Mouse (Mus musculus): ENCODE measurements at regions not wholly inside any gene's neighbourhood (a gene's known extent, or its start where the extent isn't known, plus 50 kb on each side); places are given as distances from the start of the nearest gene placed in this dataset.

DNA sequence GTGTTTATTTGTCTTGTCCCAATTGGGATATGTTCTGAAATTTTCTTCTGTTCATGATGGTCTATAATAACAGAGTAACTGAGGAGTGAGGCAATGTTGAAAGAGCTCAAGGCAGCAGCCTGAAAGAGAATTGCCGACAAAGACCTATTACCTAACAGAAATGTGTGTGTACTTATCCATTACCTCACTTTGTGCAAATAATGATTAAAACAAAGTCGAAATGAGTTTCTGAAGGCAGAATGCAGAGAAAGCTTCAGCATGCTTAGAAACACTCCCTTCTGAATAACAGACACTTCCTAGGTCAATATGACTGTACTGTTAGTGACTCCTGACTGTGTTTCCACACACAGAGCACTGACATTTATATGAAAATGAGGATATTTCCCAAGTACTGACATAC is 63.0 kb downstream of the Kbtbd8 start:
- DNase-seq = no peak
- intact Hi-C loops (cut with DNase I) = no loop called here

DNA sequence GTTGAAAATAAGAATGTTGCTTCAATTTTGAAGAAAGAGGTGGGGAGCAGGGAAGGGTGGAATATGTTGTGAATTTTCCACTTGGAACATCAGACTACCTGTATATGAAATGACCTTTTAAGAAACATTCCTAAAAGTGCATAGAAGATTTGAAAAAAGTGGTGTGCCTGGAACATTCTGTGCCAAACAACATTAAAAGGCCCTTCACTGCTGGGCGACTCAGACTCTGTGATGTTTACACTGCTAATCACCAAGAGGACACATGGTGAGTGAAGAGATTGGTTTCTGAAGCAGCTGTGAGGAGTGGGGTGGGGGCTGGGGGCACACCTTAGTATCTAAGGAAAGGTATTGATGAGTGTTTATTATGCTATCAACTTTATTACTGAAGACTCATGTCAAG is 65.2 kb downstream of the Kbtbd8 start:
- intact Hi-C loops (cut with DNase I) = no loop called here

DNA sequence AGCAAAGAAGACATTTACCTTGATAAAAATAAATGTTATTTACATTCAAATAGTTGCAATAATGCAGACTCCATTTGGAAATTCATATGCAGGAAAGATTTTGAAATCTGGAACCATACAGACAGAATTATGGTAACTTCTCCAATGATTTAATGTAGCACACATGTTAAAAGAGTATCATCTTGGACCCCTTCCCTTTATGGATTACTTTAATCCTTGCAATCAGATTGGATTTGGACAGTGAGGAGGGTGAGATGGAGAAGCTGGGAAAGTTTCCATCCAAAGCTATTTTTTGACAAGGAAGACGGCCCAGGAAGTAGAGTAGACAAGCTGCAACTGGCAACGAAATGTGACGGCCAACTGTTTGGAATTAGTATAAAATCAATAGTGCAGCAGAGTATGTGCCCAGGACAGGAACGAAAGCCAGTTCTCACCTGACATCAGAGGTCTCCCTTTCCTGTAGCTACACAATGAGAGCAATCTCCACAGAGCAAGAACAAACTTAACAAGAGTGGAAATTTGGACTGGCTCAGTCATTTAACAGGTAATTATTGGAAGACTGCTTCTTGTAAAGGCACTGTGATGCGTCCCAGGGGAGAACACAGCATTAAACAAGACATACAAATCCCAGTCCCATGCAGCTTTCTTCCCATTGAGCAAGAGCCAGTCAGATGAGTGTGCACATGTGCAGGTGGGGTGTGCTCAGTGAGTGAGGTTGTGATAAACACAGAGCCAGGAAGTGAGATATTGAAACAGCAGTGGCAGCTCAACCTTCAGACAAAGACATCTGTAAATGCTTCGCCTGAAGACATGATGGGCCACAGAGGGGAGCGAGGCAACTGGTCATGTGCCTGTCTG is 68.3 kb downstream of the Kbtbd8 start:
- DNase-seq = no peak
- intact Hi-C loops (cut with DNase I) = no loop called here

More for the DNA sequence above, 65.2 kb downstream of the Kbtbd8 start:
- DNase-seq = no peak

DNA sequence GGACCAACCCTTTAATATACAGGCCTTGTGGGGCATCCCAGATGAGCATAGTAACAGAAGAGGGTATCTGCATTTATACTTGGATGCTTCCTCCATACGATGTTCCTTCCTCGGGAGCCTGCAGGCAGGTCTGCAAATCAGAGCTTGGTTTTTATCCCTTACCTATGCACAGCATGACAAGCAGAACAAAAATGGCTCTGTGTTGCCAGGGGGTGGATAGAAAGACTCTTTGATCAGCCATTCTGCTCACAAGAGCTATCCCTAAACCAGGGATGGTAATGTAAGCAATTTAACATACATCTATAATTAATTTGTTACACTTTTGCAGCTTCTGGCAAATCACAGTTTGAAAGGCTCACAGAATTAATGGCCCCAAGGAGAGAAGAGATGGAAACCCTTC is 79.6 kb downstream of the Kbtbd8 start:
- intact Hi-C loops (cut with DNase I) = no loop called here
- no peak for DNase-seq

DNA sequence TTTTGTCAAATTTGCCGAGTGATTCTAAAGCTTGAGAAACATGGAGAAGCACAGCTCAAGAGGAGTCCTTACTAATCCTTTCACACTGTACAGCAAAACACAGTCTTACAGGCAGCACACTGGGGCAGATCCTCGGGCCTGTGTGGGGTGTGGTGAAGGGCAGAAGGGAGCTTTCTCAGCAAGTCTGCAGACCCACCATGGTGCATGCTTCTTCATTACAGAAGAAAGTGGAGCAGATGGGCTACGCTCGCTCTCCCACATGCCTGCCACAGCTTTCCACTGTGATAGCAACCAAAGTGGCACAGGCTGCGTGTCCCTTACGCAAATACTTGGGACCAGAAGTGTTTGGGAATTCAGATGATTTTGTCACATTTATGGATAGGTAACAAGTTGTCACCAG is 81.6 kb downstream of the Kbtbd8 start:
- intact Hi-C loops (cut with DNase I) = no loop called here

DNA sequence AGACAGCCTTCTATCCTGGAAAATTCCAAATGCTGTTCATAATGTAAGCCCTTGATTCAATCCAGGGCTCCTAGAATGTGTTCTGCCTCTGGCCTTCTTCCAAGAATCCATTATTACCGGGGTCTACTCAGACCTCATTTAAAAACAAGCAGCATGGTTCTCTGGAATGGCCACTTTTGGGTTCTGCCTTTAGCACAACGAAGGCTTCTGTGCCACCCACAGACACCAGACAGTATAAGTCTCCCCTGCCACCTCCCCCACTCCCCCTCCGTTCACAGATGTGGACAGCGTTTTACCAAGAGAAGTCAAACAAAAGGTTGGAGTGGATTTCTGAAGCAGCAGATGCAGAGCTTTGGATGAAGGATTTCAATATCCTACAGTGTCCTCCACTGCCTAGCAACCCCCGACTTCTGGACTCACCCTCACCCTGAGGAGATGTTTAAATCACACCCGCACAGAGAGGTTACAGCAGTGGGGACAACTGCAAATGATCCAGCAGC is 85.3 kb downstream of the Kbtbd8 start:
- DNase-seq = no peak
- intact Hi-C loops (cut with DNase I) = no loop called here

More for the DNA sequence above, 81.6 kb downstream of the Kbtbd8 start:
- no peak for DNase-seq

DNA sequence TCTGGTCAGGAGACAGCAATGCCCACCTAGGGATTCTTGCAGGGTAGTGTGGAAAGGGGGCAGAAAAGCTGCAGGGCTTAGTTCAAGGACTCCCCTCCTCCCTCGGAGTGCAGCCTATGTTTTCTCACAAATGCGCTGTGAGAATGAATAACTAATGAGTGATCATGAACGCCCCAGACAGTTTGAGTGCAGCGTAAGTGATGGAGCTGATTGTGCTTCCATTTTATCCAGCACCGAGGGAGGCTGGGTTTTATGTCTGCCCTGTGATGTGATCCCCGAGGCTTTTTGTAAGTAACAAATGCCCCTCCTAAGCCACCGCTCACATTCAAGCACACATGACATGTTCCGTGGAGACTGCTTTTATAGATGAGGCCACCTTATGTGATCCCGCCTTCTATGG is 85.9 kb downstream of the Kbtbd8 start:
- intact Hi-C loops (cut with DNase I) = no loop called here

DNA sequence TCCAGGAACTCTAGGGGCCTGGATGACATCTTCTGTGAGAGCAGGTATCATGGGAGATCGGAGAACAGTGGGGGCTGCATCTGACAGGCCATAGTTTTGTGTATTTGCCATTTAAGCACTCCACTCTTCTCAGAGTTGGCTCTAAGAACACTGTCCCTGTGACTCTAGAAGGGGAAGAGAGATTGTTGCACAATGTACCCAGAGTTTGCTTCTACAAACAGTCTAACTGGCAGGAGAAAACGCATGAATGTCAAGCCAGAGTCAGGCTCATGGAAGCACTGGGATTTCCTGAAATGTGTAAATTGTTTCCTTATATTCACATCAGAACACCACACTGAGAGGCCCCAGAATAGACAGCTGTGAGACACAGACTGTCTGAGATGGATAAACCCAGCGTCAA is 87.2 kb downstream of the Kbtbd8 start:
- intact Hi-C loops (cut with DNase I) = no loop called here
- DNase-seq = no peak

More for the DNA sequence above, 85.9 kb downstream of the Kbtbd8 start:
- no peak for DNase-seq

DNA sequence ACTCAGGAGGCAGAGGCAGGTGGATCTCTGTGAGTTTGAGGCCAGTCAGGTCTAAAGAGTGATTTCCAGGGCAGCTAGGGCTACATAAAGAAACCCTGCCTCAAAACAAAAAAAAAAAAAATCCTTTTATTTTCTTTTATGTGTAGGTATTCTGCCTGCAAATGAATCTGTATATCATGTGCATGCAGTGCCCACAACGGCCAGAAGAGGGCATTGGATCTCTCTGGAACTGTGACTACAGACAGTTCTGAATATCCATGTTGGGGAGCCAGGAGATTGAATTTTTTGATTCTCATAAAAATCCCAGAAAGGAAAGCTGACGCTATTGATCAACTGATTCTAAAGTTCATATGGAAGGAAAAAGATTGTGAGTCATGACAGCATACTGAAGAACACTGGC is 90.0 kb downstream of the Kbtbd8 start:
- intact Hi-C loops (cut with DNase I) = no loop called here
- DNase-seq = peak; percentile 3 to 28

DNA sequence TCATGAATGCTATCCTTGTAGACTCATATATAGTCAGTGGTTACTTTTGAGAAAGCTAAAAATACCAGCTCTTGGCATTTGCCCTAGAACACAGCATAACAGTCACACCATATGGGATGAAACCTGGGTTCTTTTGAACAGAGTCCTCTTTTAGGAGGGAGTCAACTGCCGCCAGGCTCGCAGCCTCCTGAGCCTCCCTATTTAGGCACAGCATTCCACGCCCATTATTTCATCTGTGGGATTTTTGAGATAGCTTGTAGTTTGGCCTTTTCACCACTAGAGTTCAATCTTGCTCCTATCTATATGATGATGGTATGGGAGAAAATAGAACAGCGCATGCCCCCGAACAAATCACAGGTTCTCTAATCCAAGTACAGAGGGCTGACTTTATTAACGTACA is 100.4 kb downstream of the Kbtbd8 start:
- DNase-seq = no peak
- intact Hi-C loops (cut with DNase I) = no loop called here

DNA sequence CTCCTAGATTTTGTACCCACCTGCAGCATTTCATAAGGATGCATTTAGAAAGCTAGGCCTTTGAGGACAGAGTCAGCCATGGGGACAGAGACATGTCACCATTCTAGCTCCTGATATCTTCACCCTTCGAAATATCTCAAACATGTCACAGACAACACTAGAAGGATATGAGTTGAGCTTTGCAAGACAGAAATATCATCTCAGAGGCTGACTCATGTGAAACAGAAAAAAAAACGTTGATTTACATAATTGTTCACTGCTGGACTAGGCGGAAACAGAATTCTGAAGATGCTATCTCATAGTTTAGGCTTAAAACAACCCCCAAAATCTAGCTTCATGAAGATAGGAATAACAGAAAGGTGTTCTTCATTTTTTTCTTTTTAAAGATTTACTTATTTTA is 101.8 kb downstream of the Kbtbd8 start:
- intact Hi-C loops (cut with DNase I) = no loop called here
- no peak for DNase-seq

DNA sequence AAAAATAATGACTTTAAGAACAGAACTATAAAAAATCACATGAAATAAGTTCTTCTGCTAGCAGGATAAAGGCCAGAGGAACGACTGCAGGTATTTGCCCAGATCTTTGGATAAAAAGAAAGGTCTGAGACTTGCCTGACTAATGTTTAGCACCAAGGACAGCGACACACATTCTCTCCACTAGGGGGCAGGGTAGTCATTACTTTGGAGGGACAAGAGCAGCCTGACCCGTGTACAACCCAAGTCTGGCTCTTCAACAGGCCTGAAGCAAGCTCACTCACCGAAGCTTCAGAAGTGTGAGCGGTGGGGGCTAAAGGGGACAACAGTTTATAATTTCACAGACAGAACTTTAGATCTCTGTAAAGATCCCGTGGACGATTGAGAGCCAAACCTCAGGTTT is 98.4 kb upstream of the Gm10234 start:
- peak; percentile 72 to 90 for DNase-seq
- intact Hi-C loops (cut with DNase I) = loop anchor here (5.0 kb wide), 3 partner anchors 126 to 1784 kb away; no protein-coding TSS in a partner anchor

DNA sequence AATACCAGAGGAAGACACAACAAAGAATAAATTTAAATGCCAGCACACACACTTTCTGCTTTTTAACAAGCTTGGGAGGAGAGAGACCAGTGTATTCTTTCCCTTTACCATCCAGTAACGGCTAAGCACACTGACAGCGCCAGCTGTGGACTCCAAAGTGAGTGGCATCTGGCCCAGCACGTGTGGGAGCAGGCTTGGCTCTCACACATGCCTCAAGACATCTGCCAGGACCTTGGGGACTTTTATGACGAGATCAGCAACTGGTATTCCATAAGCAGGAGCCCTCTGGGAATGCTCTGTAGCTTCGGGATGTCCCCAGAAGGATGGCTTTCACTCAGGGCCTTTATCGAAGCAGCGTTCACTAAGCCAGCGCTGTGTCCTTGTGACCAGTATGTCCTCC is 92.0 kb upstream of the Gm10234 start:
- no peak for DNase-seq

DNA sequence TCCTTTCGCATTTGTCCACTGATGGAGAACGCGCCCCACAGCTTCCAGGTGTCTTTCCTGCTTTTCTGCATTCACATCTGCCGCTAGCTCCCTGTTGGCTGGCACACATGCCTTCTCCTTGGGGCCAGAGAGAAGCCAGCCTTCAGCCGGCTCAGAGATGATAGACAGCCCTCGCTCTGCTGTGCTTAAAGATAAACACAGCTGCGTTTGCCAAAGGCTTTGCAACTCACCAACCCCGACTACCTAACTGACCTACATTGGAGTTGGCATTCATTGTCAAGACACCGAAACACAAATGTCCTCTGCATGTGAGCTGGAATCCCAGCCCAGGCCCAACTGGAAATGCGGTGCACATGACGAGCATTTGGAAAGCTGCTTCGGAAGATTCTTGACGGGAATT is 87.2 kb upstream of the Gm10234 start:
- peak in 1 of 2 experiments; percentile 1 for DNase-seq
- intact Hi-C loops (cut with DNase I) = no loop called here

More for the DNA sequence above, 92.0 kb upstream of the Gm10234 start:
- intact Hi-C loops (cut with DNase I) = no loop called here

DNA sequence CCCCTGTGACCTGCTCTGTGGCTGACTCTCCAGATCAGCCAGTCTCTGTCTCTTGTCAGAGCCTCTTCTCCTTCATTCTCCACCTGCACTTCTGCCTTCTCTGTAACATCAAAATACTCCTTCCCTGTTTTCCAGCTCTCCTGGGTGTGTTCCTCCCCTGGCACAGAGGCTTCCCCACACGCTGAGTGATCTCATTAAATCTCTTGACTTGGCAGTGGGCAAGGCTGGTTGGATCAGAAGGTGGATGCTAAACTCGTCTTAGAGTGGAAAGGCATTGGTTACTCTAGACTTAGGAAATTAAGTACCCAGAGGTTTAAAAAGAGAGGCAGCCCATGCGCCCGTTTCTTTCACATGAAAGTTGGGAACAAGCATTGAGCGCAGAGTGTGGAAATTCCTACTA is 78.3 kb upstream of the Gm10234 start:
- intact Hi-C loops (cut with DNase I) = no loop called here
- DNase-seq = no peak

DNA sequence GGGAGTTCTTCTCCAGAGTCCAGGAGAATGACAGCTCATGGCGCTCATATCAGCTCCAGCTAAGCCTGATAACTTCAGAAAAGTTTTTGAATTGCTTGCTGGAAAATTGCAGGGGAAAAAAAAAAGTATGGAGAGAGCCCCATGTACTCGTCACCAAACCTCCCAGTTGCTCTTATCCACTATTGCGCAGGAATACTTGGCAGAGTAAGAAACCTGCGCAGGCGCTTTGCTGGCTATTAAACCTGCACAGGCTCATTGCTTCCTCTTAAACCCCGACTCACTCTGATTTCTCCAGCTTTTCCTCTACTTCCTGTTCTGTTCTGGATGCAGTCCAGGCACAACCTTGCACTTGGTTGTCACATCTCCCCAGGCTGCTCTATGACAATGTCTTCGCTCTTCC is 77.0 kb upstream of the Gm10234 start:
- intact Hi-C loops (cut with DNase I) = no loop called here
- DNase-seq = peak; percentile 5 to 6

DNA sequence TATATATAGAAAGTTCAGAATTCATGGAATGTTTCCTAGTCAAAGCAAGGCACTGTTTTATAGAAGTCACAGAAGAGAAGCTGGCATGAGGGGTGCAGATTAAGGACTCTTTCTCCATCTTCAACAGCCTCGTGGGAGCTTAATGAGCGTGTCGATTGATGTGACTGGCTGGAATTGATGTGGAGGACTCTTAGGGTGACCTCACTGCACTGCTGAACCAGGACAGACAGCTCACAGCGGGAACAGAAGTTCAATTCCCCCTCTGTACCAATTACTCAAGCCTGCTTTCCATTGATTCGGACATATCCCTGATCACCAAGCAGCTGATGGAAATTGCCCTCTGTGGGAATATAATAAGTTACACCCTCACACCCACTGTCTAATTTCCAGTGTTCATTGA is 65.6 kb upstream of the Gm10234 start:
- DNase-seq = no peak
- intact Hi-C loops (cut with DNase I) = no loop called here

DNA sequence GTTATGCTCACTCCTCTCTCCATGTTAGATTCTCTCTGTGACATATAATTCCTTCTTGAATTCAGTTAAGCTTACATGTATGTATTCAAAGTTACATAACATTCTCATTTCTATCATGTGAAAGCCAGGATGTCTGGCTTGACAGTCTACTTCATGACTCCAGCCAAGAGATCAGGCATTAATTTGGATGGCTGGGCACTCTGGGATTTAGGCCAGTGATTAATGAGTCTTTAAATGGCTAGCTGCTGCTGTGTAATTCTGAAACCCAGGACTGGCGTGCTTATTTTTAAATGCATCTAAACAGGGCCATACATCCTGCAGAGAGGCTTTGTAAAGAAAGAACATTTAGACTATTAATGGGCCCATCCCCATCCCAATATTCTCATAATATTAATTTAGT is 60.9 kb upstream of the Gm10234 start:
- intact Hi-C loops (cut with DNase I) = no loop called here
- DNase-seq = no peak

DNA sequence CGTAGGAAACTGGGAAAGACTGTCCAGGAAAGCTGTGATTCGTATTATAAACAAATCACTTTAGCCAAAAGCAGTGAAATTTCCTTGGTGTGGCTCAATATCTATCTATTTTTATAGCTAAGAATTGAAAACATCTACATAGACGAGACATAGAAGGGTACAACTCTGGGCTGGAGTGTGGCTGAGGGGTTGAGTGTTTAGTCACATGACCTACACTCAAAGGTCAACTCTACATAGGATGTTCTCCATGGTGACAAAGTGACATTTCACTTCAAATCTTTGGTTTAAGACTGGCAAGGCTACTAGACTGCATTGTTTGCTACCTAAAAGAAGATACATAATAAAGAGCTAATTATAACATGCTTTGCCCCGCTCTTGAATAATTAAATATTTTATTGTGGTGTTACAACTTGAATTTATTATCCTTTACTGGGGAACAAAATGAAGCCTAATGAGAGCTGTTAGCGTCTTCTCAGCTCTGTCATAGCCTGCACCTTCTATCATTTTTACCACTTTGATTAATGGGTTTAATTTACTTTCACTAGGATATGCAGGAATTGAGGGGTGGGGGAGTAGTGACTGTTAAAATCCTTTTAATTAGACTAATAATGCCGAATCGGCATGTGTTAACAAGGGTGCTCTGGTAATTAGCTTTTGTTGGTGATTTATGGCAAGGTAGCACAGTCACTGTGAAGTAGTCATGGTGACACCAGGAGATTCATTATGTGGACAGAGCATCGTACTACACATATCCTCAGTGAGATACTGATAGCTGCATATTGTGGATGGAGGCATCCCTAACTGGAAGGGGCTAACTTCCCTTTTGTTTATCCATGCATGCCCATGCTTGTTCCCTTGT is 57.7 kb upstream of the Gm10234 start:
- DNase-seq = no peak
- intact Hi-C loops (cut with DNase I) = no loop called here

DNA sequence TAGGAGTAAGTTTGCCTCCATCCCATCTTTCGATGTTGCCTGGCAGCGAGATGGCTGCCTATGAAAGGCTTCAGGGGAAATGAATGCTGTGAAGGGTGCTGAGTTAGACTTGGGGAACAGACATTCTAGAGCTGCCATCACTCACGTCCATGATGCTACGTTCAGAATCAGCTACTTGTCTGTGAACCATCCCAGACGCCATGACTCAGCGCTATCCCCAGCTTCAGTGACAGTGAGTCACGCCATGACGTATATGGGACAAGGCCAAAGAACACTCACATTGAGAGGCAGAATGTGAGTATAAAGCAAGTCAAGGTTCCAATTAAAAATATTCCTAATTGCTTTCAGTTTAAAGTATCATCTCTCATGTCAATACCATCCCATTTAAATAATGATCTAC is 52.4 kb upstream of the Gm10234 start:
- no peak for DNase-seq
- intact Hi-C loops (cut with DNase I) = no loop called here
